Mouse (Mus musculus): Measurements from ENCODE around the gene Cnot8. TPM values are rescaled to one million over a fixed set of nuclear protein-coding genes. Genes with fewer than 3 reads are reported as not detected.
A peak's percentile ranks its signal among the peaks of the same experiment; 100 is the strongest.

The Cnot8 gene
- polyA plus RNA-seq, 1 experiment from 2014 or later = 46.2 TPM

DNA sequence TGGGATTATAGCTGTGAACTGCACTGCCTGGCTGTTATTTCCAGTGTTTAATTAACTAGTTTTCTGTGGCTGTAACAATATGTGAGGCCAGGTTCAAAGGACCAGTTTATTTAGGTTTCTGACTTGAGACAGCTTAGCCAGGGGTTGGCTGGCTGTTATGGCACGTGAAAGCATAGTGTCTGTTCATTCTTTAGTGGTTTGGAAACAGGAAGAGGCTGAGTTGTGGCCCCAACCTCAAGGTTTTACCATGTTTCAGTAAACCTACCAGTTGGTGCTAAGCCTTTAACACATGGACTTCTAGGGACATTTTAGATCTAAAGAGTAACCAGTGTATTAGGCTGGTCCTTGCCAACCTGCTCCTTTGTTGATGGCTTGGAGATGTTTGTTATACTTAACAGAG is 12.6 kb downstream of the Cnot8 start:
- H3K4me1 ChIP-seq (replicated peaks; ENCODE audit: control insufficient read depth, insufficient read depth, low read length) = no peaks in the 10 kb centered on the region
- ATAC-seq = no peak
- no peak overlapping the region for H3K27ac ChIP-seq (ENCODE audit: low read depth, low read length)
- no peak overlapping the region for H3K9ac ChIP-seq (ENCODE audit: low read depth, low read length)
- H3K4me3 ChIP-seq (ENCODE audit: low read depth, low read length) = no peak overlapping the region
- 81% methylated on average over 1 of the region's 1 CpGs for WGBS
- no peaks in the 10 kb centered on the region for H3K9me3 ChIP-seq (ENCODE audit: control insufficient read depth)
- peaks cover 91% of the 10 kb centered on the region for H3K36me3 ChIP-seq (ENCODE audit: control insufficient read depth, insufficient read depth)
- no peak overlapping the region for H3K4me2 ChIP-seq (replicated peaks; ENCODE audit: low read depth)
- H3K27me3 ChIP-seq (replicated peaks; ENCODE audit: control insufficient read depth, insufficient read depth, low read length) = no peaks in the 10 kb centered on the region
- TF ChIP-seq CTCF (IDR thresholded peaks at IDR 0.05; ENCODE audit: low read depth) = no peak

DNA sequence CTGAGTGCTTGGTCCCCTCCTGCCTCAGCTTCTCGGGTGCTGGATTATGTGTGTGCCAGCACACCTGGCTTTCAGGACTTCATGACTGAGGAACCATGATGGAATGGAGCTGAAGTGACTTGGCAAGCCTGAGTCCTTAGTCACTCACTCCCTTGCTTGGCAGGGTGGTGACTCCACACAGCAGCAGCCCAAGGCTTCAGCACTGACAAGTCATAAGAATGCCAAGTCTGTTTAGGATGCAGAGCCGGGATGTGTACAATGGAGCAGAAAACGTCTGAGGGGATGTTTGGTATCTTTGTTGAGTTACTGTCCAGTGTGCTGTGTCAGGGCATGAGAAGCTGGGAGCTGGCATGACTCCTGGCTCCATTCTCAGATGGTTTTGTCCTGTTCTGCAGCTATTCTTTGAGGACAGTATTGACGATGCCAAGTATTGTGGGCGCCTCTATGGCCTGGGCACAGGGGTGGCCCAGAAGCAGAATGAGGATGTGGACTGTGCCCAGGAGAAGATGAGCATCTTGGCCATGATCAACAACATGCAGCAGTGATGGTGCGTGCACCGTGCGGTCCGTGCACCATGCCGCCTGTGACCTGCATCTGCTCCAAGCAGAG is 13.2 kb downstream of the Cnot8 start:
- Histone ChIP-seq H3K9me3 (ENCODE audit: control insufficient read depth) (no peaks in the 10 kb centered on the region), H3K27me3 (replicated peaks; ENCODE audit: control insufficient read depth, insufficient read depth, low read length) (no peaks in the 10 kb centered on the region), H3K9ac (ENCODE audit: low read depth, low read length) (no peak overlapping the region), H3K4me1 (replicated peaks; ENCODE audit: control insufficient read depth, insufficient read depth, low read length) (no peaks in the 10 kb centered on the region), H3K27ac (ENCODE audit: low read depth, low read length) (no peak overlapping the region), H3K4me2 (replicated peaks; ENCODE audit: low read depth) (no peak overlapping the region), H3K4me3 (ENCODE audit: low read depth, low read length) (no peak overlapping the region), H3K36me3 (ENCODE audit: control insufficient read depth, insufficient read depth) (peaks cover 91% of the 10 kb centered on the region)
- TF ChIP-seq CTCF (IDR thresholded peaks at IDR 0.05; ENCODE audit: low read depth) = no peak
- 83% methylated on average over 10 of the region's 10 CpGs for WGBS
- no peak for ATAC-seq

DNA sequence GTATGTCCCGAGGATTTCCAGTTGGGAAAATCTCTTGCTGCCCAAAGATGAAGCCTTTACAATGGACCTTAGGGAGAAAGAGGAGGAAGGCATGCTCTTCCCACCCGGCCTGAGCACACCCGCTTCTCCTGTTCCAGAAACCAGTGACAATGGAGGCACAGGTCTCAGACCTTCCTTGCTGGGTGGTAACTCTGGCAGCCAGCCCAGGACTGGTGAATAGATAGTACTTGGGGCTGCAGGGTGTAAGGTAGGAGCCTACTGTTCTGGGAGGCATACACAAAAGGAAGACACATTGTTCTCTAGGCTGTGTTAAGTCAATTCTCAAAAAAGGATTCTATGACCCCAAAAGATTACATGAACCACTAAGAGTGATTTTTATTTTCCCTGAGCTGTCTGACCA is 16.7 kb downstream of the Cnot8 start:
- WGBS = 81% methylated on average over 3 of the region's 3 CpGs
- peaks cover 73% of the 10 kb centered on the region for H3K36me3 ChIP-seq (ENCODE audit: control insufficient read depth, insufficient read depth)
- ATAC-seq = no peak

DNA sequence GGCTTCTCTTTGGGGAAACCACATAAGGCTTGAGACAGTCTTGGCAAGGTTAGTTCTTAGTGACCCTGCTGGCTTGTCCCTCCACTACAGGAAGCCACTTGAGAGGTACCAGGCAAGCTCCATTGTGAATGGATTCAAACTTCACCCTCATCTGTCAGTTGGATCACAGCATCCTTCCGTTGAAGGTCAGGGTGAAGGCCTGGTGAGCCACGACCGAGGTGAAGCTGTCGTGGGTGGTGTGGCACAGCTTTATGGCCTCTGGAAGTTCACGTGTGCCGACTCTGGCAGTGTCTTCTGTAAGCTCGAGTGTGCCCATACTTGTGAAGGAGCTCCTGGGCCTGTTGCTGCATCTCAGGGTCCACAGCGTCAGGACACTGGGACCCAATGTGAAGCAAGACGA is 17.4 kb downstream of the Cnot8 start:
- no peak for ATAC-seq
- no peaks in the 10 kb centered on the region for H3K4me1 ChIP-seq (replicated peaks; ENCODE audit: control insufficient read depth, insufficient read depth, low read length)
- no peak overlapping the region for H3K9ac ChIP-seq (ENCODE audit: low read depth, low read length)
- TF ChIP-seq CTCF (IDR thresholded peaks at IDR 0.05; ENCODE audit: low read depth) = no peak
- no peaks in the 10 kb centered on the region for H3K9me3 ChIP-seq (ENCODE audit: control insufficient read depth)
- 88% methylated on average over 9 of the region's 9 CpGs for WGBS
- H3K36me3 ChIP-seq (ENCODE audit: control insufficient read depth, insufficient read depth) = peaks cover 69% of the 10 kb centered on the region
- H3K4me3 ChIP-seq (ENCODE audit: low read depth, low read length) = no peak overlapping the region
- no peaks in the 10 kb centered on the region for H3K27me3 ChIP-seq (replicated peaks; ENCODE audit: control insufficient read depth, insufficient read depth, low read length)
- no peak overlapping the region for H3K4me2 ChIP-seq (replicated peaks; ENCODE audit: low read depth)
- H3K27ac ChIP-seq (ENCODE audit: low read depth, low read length) = no peak overlapping the region

More for the DNA sequence above, 16.7 kb downstream of the Cnot8 start:
- no peak overlapping the region for H3K4me3 ChIP-seq (ENCODE audit: low read depth, low read length)
- no peak for TF ChIP-seq CTCF (IDR thresholded peaks at IDR 0.05; ENCODE audit: low read depth)
- no peaks in the 10 kb centered on the region for H3K27me3 ChIP-seq (replicated peaks; ENCODE audit: control insufficient read depth, insufficient read depth, low read length)
- H3K27ac ChIP-seq (ENCODE audit: low read depth, low read length) = no peak overlapping the region
- no peaks in the 10 kb centered on the region for H3K4me1 ChIP-seq (replicated peaks; ENCODE audit: control insufficient read depth, insufficient read depth, low read length)
- H3K9me3 ChIP-seq (ENCODE audit: control insufficient read depth) = no peaks in the 10 kb centered on the region
- no peak overlapping the region for H3K9ac ChIP-seq (ENCODE audit: low read depth, low read length)
- no peak overlapping the region for H3K4me2 ChIP-seq (replicated peaks; ENCODE audit: low read depth)

DNA sequence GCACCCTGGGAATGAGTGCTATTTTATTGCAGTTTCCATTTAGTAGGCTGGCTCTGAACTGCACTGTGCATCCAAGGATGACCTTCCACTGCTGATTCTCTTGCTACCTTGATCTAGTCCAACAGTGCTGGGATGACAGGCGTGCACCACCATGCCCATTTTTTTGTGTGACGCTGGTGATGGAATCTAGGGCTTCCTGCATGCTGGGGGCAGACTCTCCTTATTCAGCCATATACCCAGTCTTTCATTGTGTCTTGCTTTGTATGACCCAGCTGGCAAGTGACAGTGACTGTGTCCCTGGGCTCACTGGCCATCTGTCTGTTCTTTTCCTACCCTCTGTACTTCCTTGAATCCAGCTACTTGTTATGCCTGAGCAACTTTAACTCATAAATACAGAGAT is 19.8 kb downstream of the Cnot8 start:
- TF ChIP-seq CTCF (IDR thresholded peaks at IDR 0.05; ENCODE audit: low read depth) = no peak
- no peak for ATAC-seq
- H3K36me3 ChIP-seq (ENCODE audit: control insufficient read depth, insufficient read depth) = peaks cover 61% of the 10 kb centered on the region
- H3K4me2 ChIP-seq (replicated peaks; ENCODE audit: low read depth) = no peak overlapping the region
- H3K9me3 ChIP-seq (ENCODE audit: control insufficient read depth) = no peaks in the 10 kb centered on the region
- no peak overlapping the region for H3K4me3 ChIP-seq (ENCODE audit: low read depth, low read length)
- H3K27ac ChIP-seq (ENCODE audit: low read depth, low read length) = 0 out of 2 replicates have a peak overlapping the region, but pooled peaks have one; percentile 21
- no peak overlapping the region for H3K9ac ChIP-seq (ENCODE audit: low read depth, low read length)
- H3K27me3 ChIP-seq (replicated peaks; ENCODE audit: control insufficient read depth, insufficient read depth, low read length) = no peaks in the 10 kb centered on the region
- H3K4me1 ChIP-seq (replicated peaks; ENCODE audit: control insufficient read depth, insufficient read depth, low read length) = no peaks in the 10 kb centered on the region
- WGBS = 88% methylated on average over 2 of the region's 2 CpGs

GRCm38 (mm10) chr11:58125021-58125420 is 21.1 kb downstream of the Cnot8 start:
- ATAC-seq = no peak
- 72% methylated on average over 11 of the region's 11 CpGs for WGBS
- no peak overlapping the region for H3K27ac ChIP-seq (ENCODE audit: low read depth, low read length)
- TF ChIP-seq CTCF (IDR thresholded peaks at IDR 0.05; ENCODE audit: low read depth) = no peak
- H3K27me3 ChIP-seq (replicated peaks; ENCODE audit: control insufficient read depth, insufficient read depth, low read length) = no peaks in the 10 kb centered on the region
- H3K9me3 ChIP-seq (ENCODE audit: control insufficient read depth) = no peaks in the 10 kb centered on the region
- H3K9ac ChIP-seq (ENCODE audit: low read depth, low read length) = no peak overlapping the region
- H3K36me3 ChIP-seq (ENCODE audit: control insufficient read depth, insufficient read depth) = peaks cover 55% of the 10 kb centered on the region
- no peak overlapping the region for H3K4me3 ChIP-seq (ENCODE audit: low read depth, low read length)
- H3K4me2 ChIP-seq (replicated peaks; ENCODE audit: low read depth) = no peak overlapping the region
- no peaks in the 10 kb centered on the region for H3K4me1 ChIP-seq (replicated peaks; ENCODE audit: control insufficient read depth, insufficient read depth, low read length)
